Mouse (Mus musculus) gastrocnemius, postnatal 10 days (tissue): Measurements from ENCODE around the gene Gm10352. TPM values are rescaled to one million over a fixed set of nuclear protein-coding genes. Genes with fewer than 3 reads are reported as not detected.
"Not testable (repeated sequence)": the region's sequence is repeated elsewhere in the genome, so short reads cannot be mapped to it uniquely, and the experiment has no call there.

Experiments used
- DNase-seq: peaks from one replicate; pipeline ENCODE4 v3.0.0; 2021; ENCODE audit warnings: mixed read lengths
- long read RNA-seq, 2 experiments: library from polyadenylated mRNA; stranded (forward); transcript quantifications; one replicate each; pipeline ENCODE4 v2.0.0; 2021
- total RNA-seq, 2 experiments: library from RNA; stranded (reverse); gene quantifications; 2 replicates each; pipeline ENCODE4 v1.2.3; 2021

Gene Gm10352
- not detected for total RNA-seq
- long read RNA-seq, experiment 1, result 0 reads
- long read RNA-seq, experiment 2, result 0 reads

DNA sequence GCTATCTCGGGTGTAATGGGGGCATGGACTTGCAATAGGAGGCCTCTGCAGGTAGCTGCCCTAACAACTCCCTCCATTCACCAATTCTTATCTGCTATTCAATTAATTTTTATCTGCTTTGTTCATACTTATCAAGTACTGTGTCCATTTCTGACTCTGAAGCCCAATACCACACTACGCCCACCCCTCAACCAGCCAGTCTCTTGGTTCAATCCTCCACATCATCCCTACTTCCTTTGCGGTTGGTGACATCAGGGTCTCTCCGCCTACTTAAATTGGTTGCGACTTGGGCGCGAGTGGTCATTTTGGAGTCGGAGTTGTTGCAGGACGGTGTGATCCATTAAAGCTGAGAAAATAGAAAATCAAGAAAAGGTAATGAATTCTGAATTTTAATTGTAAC is at the start of gene Gm10352:
Gm10352 (plus strand) TSS at position 301 of the 400 bp plus-strand sequence.
- not testable (repeated sequence) for DNase-seq

DNA sequence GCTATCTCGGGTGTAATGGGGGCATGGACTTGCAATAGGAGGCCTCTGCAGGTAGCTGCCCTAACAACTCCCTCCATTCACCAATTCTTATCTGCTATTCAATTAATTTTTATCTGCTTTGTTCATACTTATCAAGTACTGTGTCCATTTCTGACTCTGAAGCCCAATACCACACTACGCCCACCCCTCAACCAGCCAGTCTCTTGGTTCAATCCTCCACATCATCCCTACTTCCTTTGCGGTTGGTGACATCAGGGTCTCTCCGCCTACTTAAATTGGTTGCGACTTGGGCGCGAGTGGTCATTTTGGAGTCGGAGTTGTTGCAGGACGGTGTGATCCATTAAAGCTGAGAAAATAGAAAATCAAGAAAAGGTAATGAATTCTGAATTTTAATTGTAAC is 31.5 kb downstream of the Gm10352 start, which contains the start of gene Gm29289:
Gm29289 (plus strand) TSS at position 301 of the 400 bp plus-strand sequence.
- not testable (repeated sequence) for DNase-seq

Other genes with a start within 250 kb of the Gm10352 start
- gene Sry, start 237.3 kb upstream of the Gm10352 start, total RNA-seq, result not detected
- gene H2al2b, start 180.3 kb upstream of the Gm10352 start, total RNA-seq, result not detected
- not detected for gene Gm4064, start 104.8 kb upstream of the Gm10352 start, total RNA-seq
- not detected for gene Rbmy, start 70.3 kb upstream of the Gm10352 start, total RNA-seq
- not detected for gene Gm10256, start 70.3 kb upstream of the Gm10352 start, total RNA-seq
- not detected for gene Gm29289, start 31.6 kb downstream of the Gm10352 start, total RNA-seq